Mouse (Mus musculus) liver, adult 2 months (tissue): ENCODE data around the gene Hivep2. TPM values are rescaled to one million over a fixed set of nuclear protein-coding genes. Genes with fewer than 3 reads are reported as not detected.

Experiments used
- DNase-seq: peaks from one replicate; pipeline ENCODE4 v3.0.0-alpha.2; 2011; ENCODE audit warnings: low read depth, low spot score; ENCODE audit errors: extremely low read depth
- H3K27ac ChIP-seq: fragments of 200-500 bp; replicated peaks from 2 replicates; pipeline ENCODE4 v1.5.1; 2012; ENCODE audit warnings: low read depth, mild to moderate bottlenecking, control low read depth, inconsistent platforms, low read length; ENCODE audit not compliant: insufficient read depth
- H3K27me3 ChIP-seq: fragments of 200-500 bp; 2 replicates; pipeline ENCODE4 v1.6.1; 2012; ENCODE audit warnings: mild to moderate bottlenecking, moderate library complexity, low read length, inconsistent platforms; ENCODE audit not compliant: control insufficient read depth, insufficient read depth
- H3K36me3 ChIP-seq: fragments of 200-500 bp; 2 replicates; pipeline ENCODE4 v1.6.1; 2012; ENCODE audit warnings: low read length, inconsistent platforms; ENCODE audit not compliant: control insufficient read depth, insufficient read depth
- H3K4me1 ChIP-seq: fragments of 200-500 bp; 2 replicates; pipeline ENCODE4 v1.6.1; 2011; ENCODE audit warnings: low read length; ENCODE audit not compliant: control insufficient read depth, insufficient read depth
- H3K4me3 ChIP-seq: fragments of 200-500 bp; 2 replicates; pipeline ENCODE4 v1.5.1; 2011; ENCODE audit warnings: low read depth, mild to moderate bottlenecking, control low read depth, low read length, moderate library complexity; ENCODE audit not compliant: insufficient read depth
- H3K79me2 ChIP-seq: fragments of 200-500 bp; 2 replicates; pipeline ENCODE4 v1.6.1; 2012; ENCODE audit warnings: inconsistent platforms, mild to moderate bottlenecking, low read length, moderate library complexity; ENCODE audit not compliant: control insufficient read depth, insufficient read depth
- H3K9ac ChIP-seq: fragments of 200-500 bp; 2 replicates; pipeline ENCODE4 v1.6.1; 2012; ENCODE audit warnings: low read depth, mild to moderate bottlenecking, control low read depth, inconsistent platforms, low read length
- CTCF ChIP-seq: fragments of 200-500 bp; IDR thresholded peaks from 2 replicates; pipeline ENCODE4 v1.5.1; 2011; ENCODE audit warnings: low read depth, low read length, control low read depth
- POLR2A ChIP-seq: fragments of 200-500 bp; IDR thresholded peaks from 2 replicates; pipeline ENCODE4 v1.6.1; 2011; ENCODE audit warnings: low read length, control low read depth; ENCODE audit not compliant: insufficient read depth; ENCODE audit errors: extremely low read depth
- WGBS: fragments of 180-500 bp; shearing (Covaris S2); methylation state at CpG from one replicate; pipeline ENCODE4 v1.1.7; 2018; 5-methylcytosine and 5-hydroxymethylcytosine counted together
- polyA plus RNA-seq: library from polyadenylated mRNA; depleted of rRNA; stranded (reverse); fragments of >200 nt; gene quantifications from 2 replicates; pipeline ENCODE4 v1.2.3, GENCODE M21; 2012
- total RNA-seq: library from RNA; depleted of rRNA; stranded (reverse); fragments of >200 nt; gene quantifications from 2 replicates; pipeline ENCODE4 v1.2.3, GENCODE M21; 2014

Hivep2 gene
- total and polyA plus RNA-seq, 2 experiments: 1.5 to 6.4 TPM

DNA sequence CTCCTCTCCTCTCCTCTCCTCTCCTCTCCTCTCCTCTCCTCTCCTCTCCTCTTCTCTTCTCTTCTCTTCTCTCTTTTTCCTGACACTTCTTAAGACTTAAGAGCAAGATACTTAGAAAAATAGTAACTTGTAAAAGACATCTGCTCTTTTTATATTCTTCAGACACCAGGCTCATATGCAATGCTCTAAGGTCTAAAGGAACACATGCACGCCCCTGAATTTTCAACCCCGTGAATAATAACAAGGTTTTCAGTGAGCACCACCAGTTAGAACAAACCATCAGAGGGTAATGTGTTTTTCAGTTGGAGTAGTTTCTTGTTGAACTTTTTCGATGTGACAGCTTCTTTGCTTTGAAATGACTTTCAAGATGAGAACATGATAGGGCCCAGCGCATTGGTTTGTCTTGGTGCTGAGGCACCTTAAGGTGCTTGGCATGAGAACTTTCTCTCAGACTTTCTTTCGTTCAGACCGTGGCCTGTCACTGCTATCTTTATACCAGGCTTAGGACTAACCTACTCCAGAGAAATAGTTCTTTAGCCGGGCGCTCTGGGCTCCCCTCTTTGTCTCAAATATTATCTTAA lies 86.3 kb downstream of the Hivep2 start:
- Histone ChIP-seq H3K4me1 (peaks cover 2% of the 10 kb centered on the region; the same call in 1 of the 2 replicates), H3K27ac (no peak overlapping the region), H3K4me3 (no peak overlapping the region), H3K9ac (no peak overlapping the region), H3K79me2 (peaks cover 3% of the 10 kb centered on the region; the same call in 1 of the 2 replicates), H3K27me3 (no peaks in the 10 kb centered on the region), H3K36me3 (no peaks in the 10 kb centered on the region)
- no peak for DNase-seq
- no peak for TF ChIP-seq POLR2A
- WGBS: 93% methylated on average over 8 of the region's 8 CpGs

GRCm38 (mm10) chr10:14054860-14055259 lies 89.0 kb downstream of the Hivep2 start:
- TF ChIP-seq POLR2A: no peak
- TF ChIP-seq CTCF: no peak
- 70% methylated on average over 4 of the region's 4 CpGs for WGBS
- Histone ChIP-seq H3K36me3 (no peaks in the 10 kb centered on the region), H3K79me2 (peaks cover 3% of the 10 kb centered on the region; the same call in 1 of the 2 replicates), H3K4me3 (no peak overlapping the region), H3K9ac (no peak overlapping the region), H3K27me3 (no peaks in the 10 kb centered on the region), H3K27ac (no peak overlapping the region), H3K4me1 (no peaks in the 10 kb centered on the region)
- no peak for DNase-seq

GRCm38 (mm10) chr10:14055533-14055981 lies 89.7 kb downstream of the Hivep2 start:
- H3K4me1 ChIP-seq: no peaks in the 10 kb centered on the region
- DNase-seq: no peak
- WGBS: 64% methylated on average over 9 of the region's 9 CpGs
- TF ChIP-seq POLR2A (no peak), CTCF (no peak)
- no peak overlapping the region for H3K27ac ChIP-seq
- H3K36me3 ChIP-seq: no peaks in the 10 kb centered on the region
- H3K79me2 ChIP-seq: peaks cover 2% of the 10 kb centered on the region; the same call in 1 of the 2 replicates
- H3K27me3 ChIP-seq: no peaks in the 10 kb centered on the region
- H3K9ac ChIP-seq: no peak overlapping the region
- H3K4me3 ChIP-seq: no peak overlapping the region

DNA sequence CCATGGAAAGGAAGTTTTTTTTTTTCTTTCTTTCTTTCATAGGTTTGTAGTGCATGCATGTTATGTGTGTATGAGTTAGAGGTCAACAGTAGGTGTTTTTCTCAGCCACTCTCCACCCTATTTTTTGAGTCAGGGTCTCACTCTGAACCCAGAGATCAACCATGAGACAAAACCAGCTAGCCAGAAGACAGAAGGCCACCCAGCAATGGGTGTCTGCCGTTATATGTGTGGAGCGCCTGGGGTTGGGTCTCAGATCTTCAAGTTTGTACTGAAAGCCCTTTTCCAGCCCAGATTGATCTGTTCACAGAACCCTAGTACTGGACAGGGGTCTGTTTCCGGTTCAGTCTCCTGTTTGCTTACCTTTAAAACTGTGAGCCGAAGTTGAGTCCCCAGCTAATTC lies 90.2 kb downstream of the Hivep2 start:
- DNase-seq: no peak
- Histone ChIP-seq H3K9ac (no peak overlapping the region), H3K4me3 (no peak overlapping the region), H3K79me2 (no peaks in the 10 kb centered on the region; the same call in 1 of the 2 replicates), H3K27me3 (no peaks in the 10 kb centered on the region), H3K4me1 (no peaks in the 10 kb centered on the region), H3K27ac (no peak overlapping the region), H3K36me3 (no peaks in the 10 kb centered on the region)
- 87% methylated on average over 4 of the region's 4 CpGs for whole genome bisulfite sequencing
- TF ChIP-seq POLR2A (no peak), CTCF (no peak)

DNA sequence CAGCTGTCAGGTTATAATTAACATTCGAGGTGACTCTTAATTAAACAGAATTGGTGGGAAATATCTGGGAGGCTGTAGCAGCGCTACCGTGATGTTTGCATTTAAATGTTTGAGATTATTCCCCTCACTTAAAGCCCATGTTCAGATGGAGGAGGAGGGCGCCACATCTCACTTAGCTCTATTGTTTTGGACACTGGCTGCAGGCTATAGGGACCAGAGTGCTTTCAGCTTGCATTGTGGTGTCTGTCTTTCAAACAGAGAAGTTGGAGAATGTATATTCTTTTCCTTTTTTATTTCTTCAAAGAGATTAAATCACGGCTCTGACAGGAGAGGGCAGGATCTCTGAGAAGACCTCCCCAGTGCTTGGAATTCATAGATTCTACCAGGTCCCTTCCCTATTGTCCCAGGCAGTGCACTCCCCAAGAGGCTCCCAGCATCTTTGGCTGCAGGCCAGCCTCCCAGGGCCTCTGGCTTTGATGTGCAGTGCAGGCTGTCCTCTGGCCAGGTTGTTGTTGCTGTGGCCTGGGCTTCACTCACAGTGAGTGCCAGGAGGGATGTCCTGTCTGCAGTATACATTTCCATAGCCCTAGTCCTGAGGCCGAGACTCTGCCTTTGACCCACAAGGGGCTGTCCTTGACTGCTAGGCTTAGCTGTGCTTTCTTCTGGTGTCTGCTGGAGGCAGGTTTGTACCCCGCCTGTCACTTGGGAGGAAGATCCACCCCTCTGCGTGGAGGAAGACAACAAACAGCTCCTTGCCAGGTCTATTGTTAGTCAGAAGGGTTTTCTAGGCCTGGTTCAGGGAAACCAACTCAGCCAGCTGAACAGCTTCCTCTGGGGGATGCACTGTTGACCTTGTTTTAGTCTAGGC lies 90.9 kb downstream of the Hivep2 start:
- Histone ChIP-seq H3K27ac (no peak overlapping the region), H3K4me1 (no peaks in the 10 kb centered on the region), H3K27me3 (no peaks in the 10 kb centered on the region), H3K4me3 (no peak overlapping the region), H3K79me2 (peaks cover under 1% of the 10 kb centered on the region; the same call in 1 of the 2 replicates), H3K36me3 (no peaks in the 10 kb centered on the region), H3K9ac (no peak overlapping the region)
- no peak for DNase-seq
- WGBS: 75% methylated on average over 8 of the region's 8 CpGs
- TF ChIP-seq POLR2A (no peak), CTCF (no peak)
